Mouse (Mus musculus) myocyte (in vitro differentiated cells): ENCODE results near the gene Psmd3.

Experiments
- MAX ChIP-seq: IDR thresholded peaks from one replicate; pipeline ENCODE4 v1.6.1; 2011; ENCODE audit warnings: low read depth, mild to moderate bottlenecking, control low read depth
- POLR2A ChIP-seq: IDR thresholded peaks from one replicate; pipeline ENCODE4 v1.6.1; 2011; ENCODE audit warnings: low read depth, mild to moderate bottlenecking, control low read depth, moderate library complexity; ENCODE audit not compliant: insufficient read length

DNA sequence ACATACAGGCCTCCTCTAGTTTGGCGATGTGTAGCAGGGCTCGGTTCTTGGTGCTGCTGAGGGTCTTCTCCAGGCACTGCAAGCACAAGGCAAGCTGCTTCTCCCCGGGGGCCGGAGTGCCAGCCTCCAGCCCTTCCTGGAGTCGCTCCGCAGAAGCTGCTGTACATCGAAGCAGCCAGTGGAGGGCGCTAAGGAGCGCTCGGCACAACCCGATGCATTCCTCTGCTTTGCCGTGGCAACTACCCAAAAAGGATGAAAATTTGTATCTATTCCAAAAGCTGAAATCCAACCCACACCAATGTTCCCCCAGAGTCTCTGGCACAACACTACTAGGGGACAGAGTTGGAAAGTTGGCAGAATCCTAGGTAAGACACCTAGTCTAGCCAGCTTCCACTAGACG, 35.5 kb downstream of the Psmd3 start:
- TF ChIP-seq MAX (no peak), POLR2A (no peak)
